Mouse (Mus musculus) spleen, adult 2 months (tissue): Measurements from ENCODE around the gene Vps37b.

ENCODE experiments used
- CTCF ChIP-seq: fragments of 200-500 bp; IDR thresholded peaks from 2 replicates; pipeline ENCODE4 v1.5.1; 2011; ENCODE audit warnings: mild to moderate bottlenecking, inconsistent platforms; ENCODE audit not compliant: insufficient read depth, insufficient read length, insufficient replicate concordance; ENCODE audit errors: extremely low read depth
- POLR2A ChIP-seq: fragments of 200-500 bp; IDR thresholded peaks from 2 replicates; pipeline ENCODE4 v1.6.1; 2011; ENCODE audit warnings: low read depth, low read length, inconsistent platforms

- TF ChIP-seq POLR2A (no peak), CTCF (no peak)
Observed at GRCm38 (mm10) chr5:123970576-123970975, 61.5 kb downstream of the Vps37b start.
